Mouse (Mus musculus) liver, embryonic 12.5 days (tissue): ENCODE data around the gene Sox5. TPM values are rescaled to one million over a fixed set of nuclear protein-coding genes. Genes with fewer than 3 reads are reported as not detected.

Source experiments
- ATAC-seq: fragments of 200-750 bp; cut with Nextera tagmentation; 2 replicates; pipeline ENCODE4 v1.8.0; 2017; ENCODE audit warnings: moderate number of reproducible peaks, mild to moderate bottlenecking, moderate library complexity
- H3K27ac ChIP-seq: fragments of 300-500 bp; sonication (generic); 2 replicates; pipeline ENCODE4 v1.5.1; 2016; ENCODE audit warnings: mild to moderate bottlenecking
- H3K27me3 ChIP-seq: fragments of 300-500 bp; sonication (generic); replicated peaks from 2 replicates; pipeline ENCODE4 v1.6.1; 2016; ENCODE audit warnings: mild to moderate bottlenecking, moderate library complexity
- H3K36me3 ChIP-seq: fragments of 300-500 bp; sonication (generic); 2 replicates; pipeline ENCODE4 v1.6.1; 2016; ENCODE audit warnings: mild to moderate bottlenecking, moderate library complexity
- H3K4me1 ChIP-seq: fragments of 300-500 bp; sonication (generic); 2 replicates; pipeline ENCODE4 v1.6.1; 2016
- H3K4me2 ChIP-seq: fragments of 300-500 bp; sonication (generic); 2 replicates; pipeline ENCODE4 v1.6.1; 2016; ENCODE audit warnings: mild to moderate bottlenecking, moderate library complexity
- H3K4me3 ChIP-seq: fragments of 300-500 bp; sonication (generic); 2 replicates; pipeline ENCODE4 v1.5.1; 2016; ENCODE audit warnings: mild to moderate bottlenecking, moderate library complexity
- H3K9ac ChIP-seq: fragments of 300-500 bp; sonication (generic); 2 replicates; pipeline ENCODE4 v1.6.1; 2016; ENCODE audit warnings: mild to moderate bottlenecking, moderate library complexity
- H3K9me3 ChIP-seq: fragments of 300-500 bp; sonication (generic); replicated peaks from 2 replicates; pipeline ENCODE4 v1.6.1; 2016; ENCODE audit warnings: mild to moderate bottlenecking, moderate library complexity
- WGBS: fragments of 180-500 bp; shearing (Covaris S2); methylation state at CpG from one replicate; pipeline ENCODE4 v1.1.7; 2016; ENCODE audit not compliant: insufficient replicate concordance; 5-methylcytosine and 5-hydroxymethylcytosine counted together
- polyA plus RNA-seq: library from polyadenylated mRNA; unstranded; fragments of >200 nt; fragmentation: Nextera tagmentation; extraction: Ambion mirVana; gene quantifications from 2 replicates; pipeline ENCODE4 v1.2.1, GENCODE M21; 2016

Gene Sox5
- polyA plus RNA-seq, 1 experiment from 2014 or later: 6.2 TPM

- H3K4me3 ChIP-seq: no peak overlapping the region
- no peak overlapping the region for H3K27ac ChIP-seq
- H3K27me3 ChIP-seq: no peaks in the 10 kb centered on the region
- H3K9me3 ChIP-seq: no peaks in the 10 kb centered on the region
- no peaks in the 10 kb centered on the region for H3K36me3 ChIP-seq
- ATAC-seq: no peak
- peaks cover 10% of the 10 kb centered on the region; the same call in 1 of the 2 replicates for H3K4me1 ChIP-seq
- H3K9ac ChIP-seq: no peak overlapping the region
- H3K4me2 ChIP-seq: no peak overlapping the region
- 67% methylated on average over 5 of the region's 5 CpGs for WGBS
Measured at GRCm38 (mm10) chr6:144643601-144644000, 138.2 kb downstream of the Sox5 start.

- Histone ChIP-seq H3K27ac (no peak overlapping the region), H3K4me2 (no peak overlapping the region), H3K4me1 (0 out of 2 replicates have a peak, but pooled peaks cover 12% of the 10 kb centered on the region), H3K9me3 (no peaks in the 10 kb centered on the region), H3K36me3 (no peaks in the 10 kb centered on the region), H3K27me3 (no peaks in the 10 kb centered on the region), H3K9ac (no peak overlapping the region), H3K4me3 (no peak overlapping the region)
- 49% methylated on average over 5 of the region's 5 CpGs for WGBS
- ATAC-seq: no peak
Measured at GRCm38 (mm10) chr6:144641888-144642287, 139.9 kb downstream of the Sox5 start.

- 0 out of 2 replicates have a peak, but pooled peaks cover 12% of the 10 kb centered on the region for H3K4me1 ChIP-seq
- no peaks in the 10 kb centered on the region for H3K9me3 ChIP-seq
- H3K27ac ChIP-seq: no peak overlapping the region
- no peak for ATAC-seq
- no peaks in the 10 kb centered on the region for H3K36me3 ChIP-seq
- no peak overlapping the region for H3K4me3 ChIP-seq
- H3K4me2 ChIP-seq: no peak overlapping the region
- H3K27me3 ChIP-seq: no peaks in the 10 kb centered on the region
- 62% methylated on average over 3 of the region's 3 CpGs for WGBS
- no peak overlapping the region for H3K9ac ChIP-seq
Measured at GRCm38 (mm10) chr6:144640591-144640990, 141.2 kb downstream of the Sox5 start.

- Histone ChIP-seq H3K27ac (no peak overlapping the region), H3K27me3 (no peaks in the 10 kb centered on the region), H3K4me3 (no peak overlapping the region), H3K9ac (no peak overlapping the region), H3K4me2 (no peak overlapping the region), H3K36me3 (no peaks in the 10 kb centered on the region), H3K9me3 (no peaks in the 10 kb centered on the region), H3K4me1 (0 out of 2 replicates have a peak, but pooled peaks cover 12% of the 10 kb centered on the region)
- ATAC-seq: no peak
- 49% methylated on average over 5 of the region's 5 CpGs for WGBS
Measured at GRCm38 (mm10) chr6:144638547-144638946, 143.2 kb downstream of the Sox5 start.

GRCm38 (mm10) chr6:144627539-144628115 is 154.2 kb downstream of the Sox5 start:
- Histone ChIP-seq H3K27ac (no peak overlapping the region), H3K4me3 (no peak overlapping the region), H3K27me3 (no peaks in the 10 kb centered on the region), H3K4me1 (no peaks in the 10 kb centered on the region), H3K9ac (no peak overlapping the region), H3K9me3 (no peaks in the 10 kb centered on the region), H3K36me3 (0 out of 2 replicates have a peak, but pooled peaks cover 4% of the 10 kb centered on the region), H3K4me2 (no peak overlapping the region)
- ATAC-seq: no peak
- WGBS: 51% methylated on average over 7 of the region's 7 CpGs

GRCm38 (mm10) chr6:144621089-144621769 is 160.5 kb downstream of the Sox5 start:
- Histone ChIP-seq H3K27ac (no peak overlapping the region), H3K9ac (no peak overlapping the region), H3K27me3 (no peaks in the 10 kb centered on the region), H3K4me3 (no peak overlapping the region), H3K9me3 (no peaks in the 10 kb centered on the region), H3K36me3 (0 out of 2 replicates have a peak, but pooled peaks cover 4% of the 10 kb centered on the region), H3K4me1 (no peaks in the 10 kb centered on the region), H3K4me2 (no peak overlapping the region)
- no peak for ATAC-seq
- 45% methylated on average over 3 of the region's 3 CpGs for WGBS

GRCm38 (mm10) chr6:144611383-144611791 is 170.4 kb downstream of the Sox5 start:
- no peaks in the 10 kb centered on the region for H3K36me3 ChIP-seq

GRCm38 (mm10) chr6:144610878-144611277 is 170.9 kb downstream of the Sox5 start:
- peak; percentile 71 for ATAC-seq

More at GRCm38 (mm10) chr6:144611383-144611791, 170.4 kb downstream of the Sox5 start:
- Histone ChIP-seq H3K9me3 (no peaks in the 10 kb centered on the region), H3K4me1 (peaks cover 21% of the 10 kb centered on the region), H3K27me3 (no peaks in the 10 kb centered on the region), H3K27ac (no peak overlapping the region), H3K4me3 (no peak overlapping the region), H3K9ac (no peak overlapping the region), H3K4me2 (no peak overlapping the region)
- ATAC-seq: no peak
- WGBS: 53% methylated on average over 4 of the region's 4 CpGs

GRCm38 (mm10) chr6:144602883-144603282 is 178.9 kb downstream of the Sox5 start:
- 70% methylated on average over 4 of the region's 4 CpGs for WGBS
- Histone ChIP-seq H3K4me2 (no peak overlapping the region), H3K4me3 (no peak overlapping the region), H3K9me3 (no peaks in the 10 kb centered on the region), H3K36me3 (no peaks in the 10 kb centered on the region), H3K27ac (no peak overlapping the region), H3K9ac (no peak overlapping the region), H3K27me3 (no peaks in the 10 kb centered on the region), H3K4me1 (no peaks in the 10 kb centered on the region)
- ATAC-seq: no peak

More at GRCm38 (mm10) chr6:144610878-144611277, 170.9 kb downstream of the Sox5 start:
- Histone ChIP-seq H3K27me3 (no peaks in the 10 kb centered on the region), H3K27ac (no peak overlapping the region), H3K9me3 (no peaks in the 10 kb centered on the region), H3K4me2 (peak overlapping the region; percentile 12; the same call in 1 of the 2 replicates), H3K9ac (no peak overlapping the region), H3K4me1 (peaks cover 21% of the 10 kb centered on the region), H3K4me3 (no peak overlapping the region), H3K36me3 (no peaks in the 10 kb centered on the region)
- WGBS: 36% methylated on average over 8 of the region's 8 CpGs

GRCm38 (mm10) chr6:144600351-144600750 is 181.4 kb downstream of the Sox5 start:
- Histone ChIP-seq H3K4me2 (no peak overlapping the region), H3K4me1 (no peaks in the 10 kb centered on the region), H3K27me3 (no peaks in the 10 kb centered on the region), H3K4me3 (no peak overlapping the region), H3K9ac (no peak overlapping the region), H3K9me3 (no peaks in the 10 kb centered on the region), H3K36me3 (no peaks in the 10 kb centered on the region), H3K27ac (no peak overlapping the region)
- no peak for ATAC-seq
- WGBS: 63% methylated on average over 5 of the region's 5 CpGs

- no peak overlapping the region for H3K4me2 ChIP-seq
- no peak overlapping the region for H3K4me3 ChIP-seq
- H3K27me3 ChIP-seq: no peaks in the 10 kb centered on the region
- H3K4me1 ChIP-seq: no peaks in the 10 kb centered on the region
- 36% methylated on average over 6 of the region's 6 CpGs for WGBS
- no peak overlapping the region for H3K9ac ChIP-seq
- H3K27ac ChIP-seq: no peak overlapping the region
- no peaks in the 10 kb centered on the region for H3K9me3 ChIP-seq
- H3K36me3 ChIP-seq: no peaks in the 10 kb centered on the region
- ATAC-seq: no peak
Measured at GRCm38 (mm10) chr6:144598324-144598973, 183.3 kb downstream of the Sox5 start.
